Mouse (Mus musculus): ENCODE measurements at regions not wholly inside any gene's neighbourhood (a gene's known extent, or its start where the extent isn't known, plus 50 kb on each side); places are given as distances from the start of the nearest gene placed in this dataset.
"Not testable (repeated sequence)": the region's sequence is repeated elsewhere in the genome, so short reads cannot be mapped to it uniquely, and the experiment has no call there.

- no peak for ATAC-seq (replicated peaks)
- 50% methylated on average over 3 of the region's 3 CpGs for WGBS
- Histone ChIP-seq H3K4me2 (replicated peaks) (no peak overlapping the region), H3K9ac (replicated peaks) (no peak overlapping the region), H3K36me3 (no peaks in the 10 kb centered on the region), H3K27ac (replicated peaks) (no peak overlapping the region), H3K27me3 (no peaks in the 10 kb centered on the region), H3K4me3 (no peak overlapping the region), H3K9me3 (no peaks in the 10 kb centered on the region), H3K4me1 (no peaks in the 10 kb centered on the region)
Measured at GRCm38 (mm10) chr9:92768432-92768831, 226.4 kb downstream of the Plod2 start.

DNA sequence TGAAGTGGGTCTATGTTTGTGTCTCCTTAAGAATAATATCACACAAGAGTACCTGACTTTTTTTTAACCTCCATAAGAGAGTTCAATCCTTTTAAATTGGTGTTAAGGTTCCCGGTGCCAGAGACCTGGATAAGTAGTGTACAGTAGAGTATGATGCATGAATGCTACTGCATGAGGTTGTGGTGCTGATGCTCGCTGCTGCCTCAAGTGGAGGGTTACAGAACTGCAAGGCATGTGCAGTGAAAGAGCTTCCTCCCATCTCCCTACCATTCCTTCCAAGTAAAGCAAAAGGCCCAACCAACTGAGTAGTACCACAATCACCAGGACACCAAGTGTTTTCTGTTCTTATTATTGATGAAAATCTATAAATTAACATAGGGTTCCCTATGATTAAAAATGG, 227.5 kb downstream of the Plod2 start:
- Histone ChIP-seq H3K27ac (replicated peaks) (no peak overlapping the region), H3K4me1 (no peaks in the 10 kb centered on the region), H3K4me2 (replicated peaks) (no peak overlapping the region), H3K36me3 (no peaks in the 10 kb centered on the region), H3K9me3 (no peaks in the 10 kb centered on the region), H3K9ac (replicated peaks) (no peak overlapping the region), H3K27me3 (no peaks in the 10 kb centered on the region), H3K4me3 (no peak overlapping the region)
- no peak for ATAC-seq (replicated peaks)
- 66% methylated on average over 2 of the region's 2 CpGs for WGBS

GRCm38 (mm10) chr9:92771002-92771401, 229.0 kb downstream of the Plod2 start:
- Histone ChIP-seq H3K27me3 (no peaks in the 10 kb centered on the region), H3K9ac (replicated peaks) (no peak overlapping the region), H3K9me3 (no peaks in the 10 kb centered on the region), H3K4me3 (no peak overlapping the region), H3K4me1 (no peaks in the 10 kb centered on the region), H3K36me3 (no peaks in the 10 kb centered on the region), H3K27ac (replicated peaks) (no peak overlapping the region), H3K4me2 (replicated peaks) (no peak overlapping the region)
- ATAC-seq (replicated peaks): peak; percentile 76
- 60% methylated on average over 2 of the region's 2 CpGs for WGBS

DNA sequence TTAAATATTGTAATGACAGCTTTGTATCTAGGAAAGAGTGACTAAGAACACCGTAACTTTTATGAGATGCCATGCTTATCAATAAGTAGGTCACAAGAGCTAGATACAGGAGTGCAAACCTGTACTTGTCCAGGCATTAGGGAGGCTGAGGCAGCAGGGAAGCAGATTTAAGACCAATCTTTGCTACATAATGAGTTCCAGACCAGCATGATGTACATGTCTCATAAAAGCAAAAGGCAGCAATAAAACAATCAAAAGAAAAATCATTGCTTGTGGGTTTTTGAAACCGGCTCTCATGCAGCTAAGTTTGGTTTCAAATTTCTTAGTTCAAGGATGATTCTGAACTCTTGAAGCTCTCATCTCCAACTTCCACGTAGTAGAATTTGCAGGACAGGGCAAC, 229.7 kb downstream of the Plod2 start:
- ATAC-seq (replicated peaks): no peak
- H3K27ac ChIP-seq (replicated peaks): no peak overlapping the region
- no peak overlapping the region for H3K4me3 ChIP-seq
- no peaks in the 10 kb centered on the region for H3K9me3 ChIP-seq
- H3K36me3 ChIP-seq: no peaks in the 10 kb centered on the region
- H3K4me2 ChIP-seq (replicated peaks): no peak overlapping the region
- H3K9ac ChIP-seq (replicated peaks): no peak overlapping the region
- WGBS: 87% methylated on average over 3 of the region's 3 CpGs
- H3K4me1 ChIP-seq: no peaks in the 10 kb centered on the region
- H3K27me3 ChIP-seq: no peaks in the 10 kb centered on the region

DNA sequence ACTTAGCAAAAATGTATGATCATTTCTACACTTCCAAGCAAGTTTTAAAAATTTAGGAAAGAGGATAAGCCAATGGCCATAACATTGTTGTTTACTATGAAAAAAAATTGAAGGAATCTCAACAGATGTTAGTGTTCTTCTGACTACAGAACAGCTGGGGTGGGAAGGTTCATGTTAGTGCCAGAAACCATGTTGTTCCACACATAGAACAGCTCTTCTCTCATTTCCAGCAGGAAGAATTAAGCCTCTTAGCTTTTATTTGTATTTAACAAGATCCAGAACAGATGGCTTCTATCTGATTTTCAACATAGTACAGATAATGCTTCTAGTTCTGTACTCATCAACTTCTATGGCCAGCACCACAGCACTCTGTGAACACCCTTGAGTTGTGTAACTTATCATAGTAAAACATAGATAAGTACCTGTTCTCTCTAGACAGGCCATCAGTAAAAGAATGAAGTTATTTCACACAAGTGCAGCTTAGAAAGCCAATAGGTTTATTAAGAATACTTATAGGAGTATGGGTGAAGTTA, 241.0 kb downstream of the Plod2 start:
- no peak overlapping the region for H3K4me2 ChIP-seq (replicated peaks)
- no peak for ATAC-seq (replicated peaks)
- H3K27me3 ChIP-seq: no peaks in the 10 kb centered on the region
- H3K4me3 ChIP-seq: no peak overlapping the region
- no peaks in the 10 kb centered on the region for H3K9me3 ChIP-seq
- no peaks in the 10 kb centered on the region for H3K36me3 ChIP-seq
- H3K27ac ChIP-seq (replicated peaks): no peak overlapping the region
- no peaks in the 10 kb centered on the region for H3K4me1 ChIP-seq
- H3K9ac ChIP-seq (replicated peaks): no peak overlapping the region

GRCm38 (mm10) chr9:92799695-92800094, 257.7 kb downstream of the Plod2 start:
- Histone ChIP-seq H3K27ac (replicated peaks) (no peak overlapping the region), H3K4me3 (no peak overlapping the region), H3K36me3 (no peaks in the 10 kb centered on the region), H3K4me1 (no peaks in the 10 kb centered on the region), H3K9me3 (no peaks in the 10 kb centered on the region), H3K4me2 (replicated peaks) (no peak overlapping the region), H3K9ac (replicated peaks) (no peak overlapping the region), H3K27me3 (no peaks in the 10 kb centered on the region)
- 68% methylated on average over 1 of the region's 1 CpGs for WGBS
- no peak for ATAC-seq (replicated peaks)

GRCm38 (mm10) chr9:92809469-92809868, 267.4 kb downstream of the Plod2 start:
- Histone ChIP-seq H3K27me3 (no peaks in the 10 kb centered on the region), H3K4me1 (no peaks in the 10 kb centered on the region), H3K9ac (replicated peaks) (no peak overlapping the region), H3K4me3 (no peak overlapping the region), H3K36me3 (no peaks in the 10 kb centered on the region), H3K9me3 (no peaks in the 10 kb centered on the region), H3K27ac (replicated peaks) (no peak overlapping the region), H3K4me2 (replicated peaks) (no peak overlapping the region)
- no peak for ATAC-seq (replicated peaks)

DNA sequence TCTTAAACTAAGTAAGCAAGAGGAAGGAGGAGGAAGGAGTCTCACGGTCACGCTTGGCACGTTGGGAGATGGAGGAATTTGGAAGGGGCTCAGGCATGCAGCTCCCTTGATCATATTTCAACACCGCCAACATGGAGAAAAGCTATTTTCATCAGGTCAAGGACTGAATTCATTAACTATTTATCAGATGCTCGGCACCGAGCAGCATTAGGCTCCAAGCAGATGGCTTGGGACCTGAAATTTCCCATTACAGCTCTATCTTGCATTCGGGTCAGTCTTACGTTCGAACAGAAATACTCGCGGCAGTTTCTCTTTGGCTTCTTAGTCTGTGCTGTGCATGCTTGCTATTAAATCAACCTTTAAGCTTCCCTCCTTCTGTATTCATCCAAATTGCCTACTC, 278.7 kb downstream of the Plod2 start:
- no peaks in the 10 kb centered on the region for H3K4me1 ChIP-seq
- H3K36me3 ChIP-seq: no peaks in the 10 kb centered on the region
- H3K27ac ChIP-seq (replicated peaks): no peak overlapping the region
- no peak overlapping the region for H3K4me2 ChIP-seq (replicated peaks)
- H3K27me3 ChIP-seq: no peaks in the 10 kb centered on the region
- no peak for ATAC-seq (replicated peaks)
- H3K9me3 ChIP-seq: no peaks in the 10 kb centered on the region
- 72% methylated on average over 11 of the region's 11 CpGs for WGBS
- H3K9ac ChIP-seq (replicated peaks): no peak overlapping the region
- no peak overlapping the region for H3K4me3 ChIP-seq

DNA sequence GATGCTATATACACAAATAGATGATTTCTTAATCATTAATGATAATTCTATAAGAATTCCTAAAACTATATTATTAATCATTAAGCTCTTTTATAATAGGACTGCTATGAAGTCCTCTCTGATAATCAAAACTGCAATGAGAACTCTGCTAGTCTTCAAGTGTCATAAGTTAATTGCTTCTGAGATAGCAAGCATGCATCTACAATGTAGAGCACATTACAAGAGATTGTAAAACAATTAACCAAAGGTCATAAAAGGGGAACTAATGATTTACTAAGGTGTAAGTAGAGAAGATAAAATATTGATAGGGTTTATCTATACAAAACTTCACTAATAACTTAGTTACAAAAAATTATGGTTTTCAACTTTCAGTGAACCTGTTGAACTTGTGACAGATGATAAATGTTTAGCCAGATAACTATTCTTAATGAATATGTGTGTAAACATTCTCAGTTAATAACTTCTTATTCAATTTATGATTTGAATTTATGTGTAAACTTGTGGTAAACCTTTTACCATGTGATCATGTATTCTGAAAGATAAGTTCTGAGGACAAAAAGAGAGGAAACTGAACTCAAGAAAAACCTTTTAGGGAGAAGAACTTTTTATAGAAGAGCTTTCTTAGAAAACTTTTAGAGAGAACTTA, 284.8 kb downstream of the Plod2 start:
- no peak overlapping the region for H3K4me3 ChIP-seq
- no peaks in the 10 kb centered on the region for H3K9me3 ChIP-seq

DNA sequence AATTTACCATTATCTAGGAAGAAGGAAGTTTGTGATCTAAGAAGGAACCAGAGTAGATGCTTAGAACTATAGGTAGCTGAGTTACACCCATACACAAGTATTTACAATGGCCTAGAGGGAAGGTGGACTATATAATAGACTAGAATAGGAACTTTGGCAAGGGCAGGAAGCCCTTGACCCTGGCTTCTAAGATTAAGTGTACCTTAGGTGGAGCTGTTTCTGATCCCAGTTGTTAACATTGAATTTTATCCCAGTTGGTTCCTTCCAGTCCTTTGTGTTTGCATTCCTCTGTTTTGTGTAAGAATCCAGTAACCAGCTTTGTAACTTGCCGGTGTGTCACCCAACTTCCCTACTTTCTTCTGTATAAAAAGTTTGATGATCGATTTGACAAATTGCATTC, 294.1 kb downstream of the Plod2 start:
- H3K4me3 ChIP-seq; ATAC-seq (replicated peaks); H3K9ac ChIP-seq (replicated peaks); H3K27ac ChIP-seq (replicated peaks); H3K36me3 ChIP-seq; H3K4me1 ChIP-seq; H3K4me2 ChIP-seq (replicated peaks); H3K27me3 ChIP-seq; H3K9me3 ChIP-seq: not testable (repeated sequence)
- WGBS: 93% methylated on average over 2 of the region's 2 CpGs

More for the DNA sequence above, 284.8 kb downstream of the Plod2 start:
- no peak overlapping the region for H3K27ac ChIP-seq (replicated peaks)
- H3K9ac ChIP-seq (replicated peaks): no peak overlapping the region
- no peak overlapping the region for H3K4me2 ChIP-seq (replicated peaks)
- no peaks in the 10 kb centered on the region for H3K4me1 ChIP-seq
- no peaks in the 10 kb centered on the region for H3K36me3 ChIP-seq
- ATAC-seq (replicated peaks): no peak
- no peaks in the 10 kb centered on the region for H3K27me3 ChIP-seq

- no peak overlapping the region for H3K4me2 ChIP-seq (replicated peaks)
- H3K9me3 ChIP-seq: no peaks in the 10 kb centered on the region
- H3K4me1 ChIP-seq: no peaks in the 10 kb centered on the region
- no peak overlapping the region for H3K27ac ChIP-seq (replicated peaks)
- ATAC-seq (replicated peaks): no peak
- 92% methylated on average over 7 of the region's 7 CpGs for WGBS
- H3K36me3 ChIP-seq: no peaks in the 10 kb centered on the region
- H3K27me3 ChIP-seq: no peaks in the 10 kb centered on the region
- no peak overlapping the region for H3K4me3 ChIP-seq
- no peak overlapping the region for H3K9ac ChIP-seq (replicated peaks)
Measured at GRCm38 (mm10) chr9:92856410-92857083, 314.5 kb downstream of the Plod2 start.

GRCm38 (mm10) chr9:92865822-92866221, 323.8 kb downstream of the Plod2 start:
- Histone ChIP-seq H3K27me3 (no peaks in the 10 kb centered on the region), H3K9ac (replicated peaks) (no peak overlapping the region), H3K9me3 (no peaks in the 10 kb centered on the region), H3K4me2 (replicated peaks) (no peak overlapping the region), H3K27ac (replicated peaks) (no peak overlapping the region), H3K36me3 (no peaks in the 10 kb centered on the region), H3K4me3 (no peak overlapping the region), H3K4me1 (no peaks in the 10 kb centered on the region)
- ATAC-seq (replicated peaks): no peak
- 93% methylated on average over 6 of the region's 6 CpGs for WGBS

GRCm38 (mm10) chr9:92878589-92878988, 336.6 kb downstream of the Plod2 start:
- no peak for ATAC-seq (replicated peaks)
- 43% methylated on average over 4 of the region's 4 CpGs for WGBS

More at GRCm38 (mm10) chr9:92878589-92878988, 336.6 kb downstream of the Plod2 start:
- Histone ChIP-seq H3K4me2 (replicated peaks) (no peak overlapping the region), H3K36me3 (no peaks in the 10 kb centered on the region), H3K9ac (replicated peaks) (no peak overlapping the region), H3K4me3 (no peak overlapping the region), H3K9me3 (no peaks in the 10 kb centered on the region), H3K27ac (replicated peaks) (no peak overlapping the region), H3K27me3 (no peaks in the 10 kb centered on the region), H3K4me1 (no peaks in the 10 kb centered on the region)

All from forebrain, embryonic 15.5 days (tissue).